Mouse (Mus musculus) bone marrow, adult 2 months (tissue): ENCODE measurements around the gene Gm10188.

Source experiments
- CTCF ChIP-seq: fragments of 200-500 bp; IDR thresholded peaks from 2 replicates; pipeline ENCODE4 v1.5.1; 2011; ENCODE audit warnings: low read length, control low read depth; ENCODE audit not compliant: control insufficient read depth, insufficient read depth
- POLR2A ChIP-seq: fragments of 200-500 bp; IDR thresholded peaks from 2 replicates; pipeline ENCODE4 v1.6.1; 2011; ENCODE audit warnings: low read depth, mild to moderate bottlenecking, control low read depth, low read length, borderline replicate concordance; ENCODE audit not compliant: control insufficient read depth

DNA sequence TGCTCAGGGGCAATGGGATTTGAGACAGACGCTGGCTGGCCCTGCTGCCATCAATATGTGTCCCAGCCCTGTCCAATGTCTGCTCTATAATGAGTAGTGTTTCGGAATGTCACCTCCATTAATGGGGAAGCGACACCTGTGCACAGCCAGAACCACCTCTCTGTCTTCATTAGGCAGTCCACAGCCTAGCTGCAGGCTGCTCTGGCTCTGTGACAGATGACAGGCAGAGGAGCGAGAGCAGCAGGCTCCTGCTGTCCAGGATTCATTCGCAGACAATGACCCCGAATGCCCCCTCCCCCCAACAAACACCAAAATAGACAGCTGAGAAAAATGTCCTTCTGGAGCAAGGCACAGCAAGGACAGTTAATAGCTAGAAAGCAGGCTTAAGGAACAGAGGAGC is 16.5 kb downstream of the Gm10188 start:
- TF ChIP-seq CTCF (no peak), POLR2A (no peak)
